Mouse (Mus musculus) lung, postnatal 25 days (tissue): ENCODE results near the gene Dgat2.

ENCODE experiments used
- DNase-seq: peaks from one replicate; pipeline ENCODE4 v3.0.0; 2022; ENCODE audit warnings: low spot score

Dgat2 gene

GRCm38 (mm10) chr7:99139841-99140491, 42.6 kb downstream of the Dgat2 start:
- no peak for DNase-seq

DNA sequence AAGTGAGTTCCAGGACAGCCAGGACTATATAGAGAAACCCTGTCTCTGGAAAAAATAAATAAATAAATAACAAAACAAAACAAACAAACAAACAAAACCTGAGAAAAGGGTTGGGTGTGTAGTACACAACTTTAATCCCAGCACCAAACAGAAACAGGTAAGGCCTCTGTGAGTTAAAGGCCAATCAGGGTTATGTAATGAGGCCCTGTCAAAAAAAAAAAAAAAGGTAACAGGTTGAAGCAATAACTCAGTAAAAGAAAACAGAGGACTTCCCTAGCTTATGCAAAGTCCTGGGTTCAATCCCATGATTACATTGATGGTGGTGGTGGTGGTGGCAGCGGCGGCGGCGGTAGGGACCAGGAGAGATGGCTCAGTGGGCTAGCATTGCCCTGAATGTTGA, 45.0 kb downstream of the Dgat2 start:
- DNase-seq = no peak

DNA sequence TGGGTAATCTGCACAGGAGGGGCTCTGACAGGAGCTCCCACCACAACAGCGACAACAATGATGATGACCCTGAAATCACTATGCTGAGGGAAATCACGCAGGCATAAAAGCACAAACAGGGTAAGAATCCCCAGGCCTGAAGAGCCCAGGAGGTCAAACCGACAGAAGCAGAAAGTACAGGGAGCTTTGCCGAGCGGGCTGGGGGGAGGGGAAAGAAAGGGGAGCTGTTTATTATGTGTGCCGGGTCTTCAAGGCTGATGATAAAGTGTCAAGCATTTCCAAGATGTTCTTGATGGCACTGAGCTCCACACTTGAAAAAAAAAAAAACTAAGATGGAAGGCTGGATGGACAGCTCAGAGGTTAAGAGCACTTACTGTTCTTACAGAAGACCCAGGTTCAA, 45.7 kb downstream of the Dgat2 start:
- no peak for DNase-seq

DNA sequence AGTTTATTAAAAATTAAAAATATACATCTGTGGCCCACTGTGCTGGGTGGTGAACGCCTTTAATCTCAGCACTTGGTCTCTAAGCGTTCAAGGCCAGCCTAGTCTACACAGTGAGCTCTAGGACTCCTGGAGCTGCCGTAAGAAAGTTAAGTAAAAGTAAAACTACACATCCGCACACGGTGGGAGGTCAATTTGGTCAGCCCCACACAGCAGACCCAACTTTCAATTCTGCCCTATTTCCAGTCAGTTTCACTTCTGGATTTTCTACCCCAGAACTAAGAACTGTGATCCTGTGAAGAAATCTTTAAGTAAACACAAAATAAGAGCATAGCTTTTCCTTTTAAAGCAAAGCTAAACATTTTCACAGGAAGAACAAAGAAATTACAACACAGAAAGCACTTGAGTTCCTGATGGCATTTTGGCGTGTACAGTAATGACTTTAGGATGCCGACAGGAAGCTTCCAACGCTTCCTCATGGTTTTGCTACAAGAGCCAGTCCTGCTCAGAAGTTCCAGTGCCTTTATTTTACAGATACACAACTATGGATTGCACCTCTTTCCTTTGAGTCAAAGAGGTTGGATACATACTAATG, 48.6 kb downstream of the Dgat2 start:
- DNase-seq = no peak

DNA sequence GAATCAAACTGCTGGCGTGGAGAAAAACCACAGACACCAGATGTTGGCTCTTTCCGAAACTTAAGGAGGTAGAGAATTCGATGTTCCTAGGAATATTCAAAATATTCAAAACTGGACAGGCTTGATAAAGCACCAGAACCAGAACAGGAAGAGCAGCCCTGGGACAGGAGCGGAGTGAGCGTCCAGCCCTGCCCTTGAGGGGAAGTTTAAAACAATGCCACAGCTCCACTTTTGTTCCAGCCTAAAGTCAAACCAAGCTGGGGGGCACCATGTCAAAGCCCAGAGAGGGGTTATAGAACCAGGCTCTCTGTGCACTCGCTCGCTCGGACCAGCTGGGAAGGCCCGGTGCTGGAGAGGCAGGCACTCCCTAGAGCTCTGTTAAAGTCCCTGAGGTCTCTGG, 49.9 kb downstream of the Dgat2 start:
- DNase-seq = no peak

DNA sequence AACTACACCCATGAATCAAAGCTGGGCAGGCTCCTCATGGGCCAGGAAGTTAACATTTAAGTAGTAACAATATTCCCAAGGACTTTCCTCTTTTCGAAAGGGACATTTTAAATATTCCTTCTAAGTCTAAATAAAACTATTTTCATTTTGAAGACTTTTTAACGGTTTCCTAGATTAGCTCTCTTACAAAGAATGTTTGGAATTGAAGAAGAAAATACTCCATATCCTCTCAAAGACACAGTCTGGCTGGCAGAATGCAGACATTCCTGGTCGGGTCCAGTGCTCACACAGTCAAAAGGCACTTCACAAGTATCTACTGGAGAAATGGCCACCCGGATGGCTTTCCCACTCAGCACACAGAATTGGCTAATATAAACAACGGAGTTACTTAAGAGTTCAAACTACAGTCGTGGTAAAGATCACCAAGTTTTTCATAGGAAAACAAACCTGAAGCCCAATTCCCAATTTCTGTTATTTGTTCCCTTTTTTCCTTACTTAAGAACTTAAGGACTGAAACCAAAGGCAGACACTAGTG, 50.6 kb downstream of the Dgat2 start:
- DNase-seq = no peak

GRCm38 (mm10) chr7:99128965-99129364, 53.6 kb downstream of the Dgat2 start:
- DNase-seq = no peak

DNA sequence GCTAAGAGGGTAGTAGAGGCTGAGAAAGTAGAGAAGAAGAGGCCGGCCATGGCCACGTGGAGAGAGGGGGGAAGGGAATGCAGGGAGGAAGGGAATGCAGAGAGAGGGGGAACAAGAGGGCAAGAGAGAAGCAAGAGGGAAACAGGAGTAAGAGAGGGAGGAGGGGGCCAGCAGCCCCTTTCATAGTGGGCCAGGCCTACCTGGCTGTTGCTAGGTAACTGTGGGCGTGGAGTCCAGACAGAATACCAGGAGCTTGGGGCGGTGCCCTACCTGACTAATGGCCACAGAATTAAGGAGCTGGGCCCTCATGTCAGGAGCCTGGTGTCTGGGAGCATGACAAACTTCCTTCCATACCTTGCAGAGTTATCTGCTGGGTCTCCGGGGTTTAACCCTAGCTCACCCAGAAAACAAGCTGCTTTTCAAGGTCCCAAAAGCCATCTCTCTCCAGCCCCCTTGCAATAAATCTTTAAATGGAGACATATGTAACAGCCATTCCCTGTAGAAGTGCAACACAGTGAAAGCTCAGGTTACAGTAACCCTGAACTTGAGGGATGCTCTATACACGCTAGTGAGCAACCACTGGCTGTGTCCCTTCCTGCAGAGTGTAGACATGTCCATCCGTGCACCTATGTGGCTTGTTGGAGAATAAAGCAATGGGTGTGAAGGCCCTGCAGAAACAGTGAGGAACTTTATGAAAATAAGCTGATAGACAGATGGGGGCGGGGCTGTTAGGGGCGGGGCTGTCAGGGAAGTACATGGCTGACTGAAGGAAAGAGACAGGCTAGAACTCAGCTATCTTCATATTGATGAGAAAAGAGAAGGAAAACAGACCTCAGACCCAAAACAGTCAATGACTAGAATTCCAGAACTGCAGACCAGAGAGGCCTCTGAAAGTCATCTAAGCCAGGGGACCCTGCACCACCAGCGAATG, 54.2 kb downstream of the Dgat2 start:
- DNase-seq = no peak

- no peak for DNase-seq
Measured at GRCm38 (mm10) chr7:99126057-99126456, 56.5 kb downstream of the Dgat2 start.

DNA sequence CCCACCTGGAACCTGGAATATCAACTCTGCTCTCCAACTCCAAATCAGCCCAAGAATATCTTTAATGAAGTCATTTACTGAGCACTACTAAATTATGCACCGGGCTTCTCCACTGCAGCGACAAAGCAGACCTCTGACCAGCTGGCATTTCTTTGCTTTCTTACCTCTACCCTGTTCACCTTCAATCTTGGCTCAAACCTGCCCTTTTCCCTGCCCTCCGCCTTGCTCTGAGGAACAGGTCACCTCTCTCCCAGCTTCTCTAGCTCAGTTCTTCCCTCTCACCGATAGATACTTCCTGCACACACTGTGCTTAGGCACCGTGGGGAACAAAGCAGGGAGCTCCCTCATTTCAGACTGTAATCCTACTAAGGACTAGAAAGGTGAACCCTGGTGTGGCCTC, 59.9 kb downstream of the Dgat2 start:
- DNase-seq = no peak

DNA sequence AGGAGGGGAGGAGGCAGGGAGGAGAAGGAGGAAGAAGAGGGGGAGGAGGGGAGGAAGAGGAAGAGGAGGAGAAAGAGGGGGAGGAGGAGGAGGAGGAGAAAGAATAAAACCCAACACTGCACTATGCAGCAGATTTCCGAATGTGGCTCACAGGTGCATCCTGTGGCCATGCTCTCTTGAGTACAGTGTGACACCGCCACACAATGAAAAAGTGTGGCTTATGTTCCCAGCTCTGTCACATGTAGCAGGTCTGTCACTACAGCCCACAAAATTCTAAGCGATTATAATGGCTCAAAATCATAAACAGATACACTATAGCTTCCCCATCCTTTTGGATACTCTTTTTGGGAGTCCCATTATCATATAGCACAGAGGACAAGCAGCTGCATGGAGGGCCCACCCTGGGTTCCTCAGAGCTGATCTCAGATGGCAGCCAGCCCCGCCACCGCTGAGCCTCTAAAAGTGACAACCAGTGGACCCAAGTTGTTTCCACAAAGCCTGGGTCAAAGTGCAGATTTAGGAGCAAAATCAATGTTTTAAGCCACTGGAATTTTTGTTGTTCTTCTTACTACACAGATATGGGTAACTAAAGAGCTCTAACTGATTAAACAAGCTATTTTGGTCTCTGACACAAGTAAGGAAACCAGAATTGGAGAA, 61.5 kb downstream of the Dgat2 start:
- DNase-seq = no peak

DNA sequence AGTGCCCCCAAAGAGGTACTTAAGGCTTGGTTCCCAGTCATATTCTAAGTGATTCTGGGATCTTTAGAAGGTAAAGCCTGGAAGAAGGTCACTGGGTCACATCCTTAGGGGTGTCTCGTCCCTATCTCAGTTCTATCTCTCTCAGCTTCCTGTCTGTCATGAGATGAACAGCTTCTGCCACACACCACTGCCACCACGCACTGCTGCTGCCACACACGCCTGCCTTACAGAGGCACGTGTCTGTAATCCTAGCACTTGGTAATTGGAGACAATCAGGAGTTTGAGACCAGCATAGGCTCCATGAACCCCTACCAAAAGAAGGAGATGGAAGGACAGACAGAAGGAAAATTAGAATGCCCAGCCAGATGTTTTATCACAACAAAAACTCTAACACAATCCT, 62.4 kb downstream of the Dgat2 start:
- no peak for DNase-seq

DNA sequence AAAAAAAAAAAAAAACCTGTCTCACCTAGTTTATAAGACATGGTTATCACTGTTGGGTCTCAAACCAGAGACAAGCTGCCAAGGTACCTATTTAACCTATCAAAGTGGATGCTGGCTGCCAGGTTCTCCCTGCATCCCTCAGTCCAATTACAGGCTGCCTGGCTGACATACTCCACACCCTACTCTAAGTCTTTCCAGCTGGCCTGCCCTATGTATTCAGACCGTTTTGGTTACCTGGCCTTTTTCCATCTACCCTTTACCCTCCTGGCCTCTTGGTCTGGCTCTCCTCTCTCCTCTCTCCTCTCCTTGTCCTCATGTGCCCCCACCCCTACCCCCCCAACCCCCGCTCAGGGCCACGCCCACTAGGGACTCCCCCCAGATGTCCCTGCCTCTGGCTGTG, 65.7 kb downstream of the Dgat2 start:
- no peak for DNase-seq

DNA sequence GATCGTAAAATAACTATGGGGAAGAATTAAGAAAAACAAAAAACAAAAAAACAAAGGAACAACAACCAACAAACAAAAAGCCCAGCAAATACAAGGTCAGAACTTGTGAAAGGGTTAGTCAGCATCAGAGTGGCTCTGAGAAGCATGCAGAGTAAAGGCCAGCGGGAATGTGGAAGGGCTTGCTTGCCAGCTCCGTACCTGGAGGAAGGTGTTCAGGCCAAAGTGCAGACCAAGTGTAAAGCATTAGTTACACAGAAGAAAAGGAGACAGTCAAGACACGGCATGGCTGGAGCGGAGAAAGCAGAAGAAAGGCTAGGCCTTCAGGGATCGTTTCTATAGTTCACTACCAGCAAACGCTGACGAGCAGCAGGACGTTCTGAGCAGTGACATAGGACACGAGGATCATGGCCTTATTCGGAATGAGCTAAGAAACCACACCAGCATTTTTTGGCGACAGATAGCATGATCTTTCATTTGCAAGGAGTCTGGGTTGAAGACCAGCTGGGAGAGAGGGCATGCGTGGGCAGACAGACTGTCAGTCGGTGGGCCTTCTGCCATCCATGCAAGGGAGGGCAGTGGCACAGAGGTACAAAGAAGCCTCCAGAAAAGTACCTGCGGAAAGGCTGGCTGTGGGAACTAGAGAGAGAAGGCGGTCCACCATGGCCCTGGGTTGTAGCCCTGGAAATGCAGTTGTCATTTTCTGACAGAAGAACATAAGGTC, 68.4 kb downstream of the Dgat2 start:
- DNase-seq = no peak

GRCm38 (mm10) chr7:99107566-99107965, 75.0 kb downstream of the Dgat2 start:
- peak; percentile 66 for DNase-seq

DNA sequence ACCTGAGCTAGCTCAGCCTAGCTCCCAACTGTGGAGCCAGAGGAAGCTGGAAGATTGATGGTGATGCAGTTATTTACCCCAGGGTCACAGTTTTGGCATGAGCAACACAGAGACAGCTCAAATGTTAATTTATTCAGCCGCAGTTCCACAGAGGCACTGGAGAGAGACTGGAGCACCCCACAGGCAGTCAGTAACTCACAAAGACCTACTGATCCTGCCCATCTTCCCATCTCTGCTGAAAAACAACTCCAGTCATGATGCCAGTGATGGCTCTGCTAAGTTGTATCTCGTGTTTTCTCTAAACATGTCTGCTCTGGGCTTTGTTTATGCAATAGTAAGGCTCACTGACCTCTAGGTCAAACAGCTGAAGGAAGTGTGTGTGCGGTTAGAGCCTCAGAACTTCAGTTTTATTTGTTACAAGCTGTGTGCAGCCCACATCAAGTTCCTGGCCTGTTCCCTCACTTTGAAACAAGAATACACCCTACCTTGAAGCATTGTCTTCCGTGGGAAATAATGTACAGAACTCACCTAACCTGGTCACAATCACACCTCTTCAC, 75.7 kb downstream of the Dgat2 start:
- DNase-seq = no peak
